Mouse (Mus musculus): Measurements from ENCODE around the gene Gpm6b.

Gpm6b gene

GRCm38 (mm10) chrX:166238831-166239460 lies at the start of gene Gpm6b:
Gene Gpm6b (plus strand): TSS chrX:166238911.
- peak; percentile 26 to 61 for DNase-seq (ENCODE audit: low spot score in 2 of 2)

GRCm38 (mm10) chrX:166196327-166196726 lies 42.4 kb upstream of the Gpm6b start:
- DNase-seq (ENCODE audit: low spot score in 2 of 2): no peak

GRCm38 (mm10) chrX:166198266-166198665 lies 40.4 kb upstream of the Gpm6b start:
- no peak for DNase-seq (ENCODE audit: low spot score in 2 of 2)

- DNase-seq (ENCODE audit: low spot score in 2 of 2): no peak
Measured at GRCm38 (mm10) chrX:166199812-166200211, 38.9 kb upstream of the Gpm6b start.

- DNase-seq (ENCODE audit: low spot score in 2 of 2): no peak
Measured at GRCm38 (mm10) chrX:166214576-166214975, 24.1 kb upstream of the Gpm6b start.

- DNase-seq (ENCODE audit: low spot score in 2 of 2): no peak
Measured at GRCm38 (mm10) chrX:166216248-166216647, 22.5 kb upstream of the Gpm6b start.

GRCm38 (mm10) chrX:166216720-166217119 lies 22.0 kb upstream of the Gpm6b start:
- no peak for DNase-seq (ENCODE audit: low spot score in 2 of 2)

GRCm38 (mm10) chrX:166219331-166219730 lies 19.4 kb upstream of the Gpm6b start:
- DNase-seq (ENCODE audit: low spot score in 2 of 2): no peak

- no peak for DNase-seq (ENCODE audit: low spot score in 2 of 2)
Measured at GRCm38 (mm10) chrX:166226856-166227255, 11.9 kb upstream of the Gpm6b start.

GRCm38 (mm10) chrX:166229750-166230149 lies 9.0 kb upstream of the Gpm6b start:
- DNase-seq (ENCODE audit: low spot score in 2 of 2): no peak

GRCm38 (mm10) chrX:166230515-166231267 lies 8.0 kb upstream of the Gpm6b start:
- no peak for DNase-seq (ENCODE audit: low spot score in 2 of 2)

GRCm38 (mm10) chrX:166236131-166236530 lies 2.6 kb upstream of the Gpm6b start:
- DNase-seq (ENCODE audit: low spot score in 2 of 2): no peak

- DNase-seq (ENCODE audit: low spot score in 2 of 2): no peak
Measured at GRCm38 (mm10) chrX:166239520-166239919, 809 bp downstream of the Gpm6b start.

- DNase-seq (ENCODE audit: low spot score in 2 of 2): no peak
Measured at GRCm38 (mm10) chrX:166240751-166241150, 2.0 kb downstream of the Gpm6b start.

- DNase-seq (ENCODE audit: low spot score in 2 of 2): no peak
Measured at GRCm38 (mm10) chrX:166243261-166243885, 4.7 kb downstream of the Gpm6b start.

GRCm38 (mm10) chrX:166271489-166271888 lies 32.8 kb downstream of the Gpm6b start:
- no peak for DNase-seq (ENCODE audit: low spot score in 2 of 2)

- no peak for DNase-seq (ENCODE audit: low spot score in 2 of 2)
Measured at GRCm38 (mm10) chrX:166272646-166273045, 33.9 kb downstream of the Gpm6b start.

- no peak for DNase-seq (ENCODE audit: low spot score in 2 of 2)
Measured at GRCm38 (mm10) chrX:166279861-166280260, 41.1 kb downstream of the Gpm6b start.

- no peak for DNase-seq (ENCODE audit: low spot score in 2 of 2)
Measured at GRCm38 (mm10) chrX:166286760-166287483, 48.2 kb downstream of the Gpm6b start.

GRCm38 (mm10) chrX:166291266-166291665 lies 52.6 kb downstream of the Gpm6b start:
- no peak for DNase-seq (ENCODE audit: low spot score in 2 of 2)

- no peak for DNase-seq (ENCODE audit: low spot score in 2 of 2)
Measured at GRCm38 (mm10) chrX:166293465-166293864, 54.8 kb downstream of the Gpm6b start.

- no peak for DNase-seq (ENCODE audit: low spot score in 2 of 2)
Measured at GRCm38 (mm10) chrX:166302791-166303190, 64.1 kb downstream of the Gpm6b start.
